Mouse (Mus musculus) common myeloid progenitor, adult 5-6 weeks (primary cell): ENCODE results near the gene Bok. TPM values are rescaled to one million over a fixed set of nuclear protein-coding genes. Genes with fewer than 3 reads are reported as not detected.
"Not testable (repeated sequence)": the region's sequence is repeated elsewhere in the genome, so short reads cannot be mapped to it uniquely, and the experiment has no call there.

Experiments used
- ATAC-seq: replicated peaks from 2 replicates; pipeline ENCODE4 v1.8.0; 2016; ENCODE audit warnings: low read depth, mild to moderate bottlenecking, moderate TSS enrichment, inconsistent platforms; ENCODE audit not compliant: poor library complexity, severe bottlenecking
- total RNA-seq: library from RNA; stranded (forward); fragments of 200-1000, 187-1606 nt; gene quantifications from 2 replicates; pipeline ENCODE4 v1.2.3, GENCODE M21; 2017

Gene Bok
- total RNA-seq = 0.23 TPM in 1 of 2 replicates, not detected in the other

- peak; percentile 47 for ATAC-seq
Observed at GRCm38 (mm10) chr1:93685401-93686244, at the start of gene Bok. Gene Bok, plus strand, starts transcription at chr1:93685660.

DNA sequence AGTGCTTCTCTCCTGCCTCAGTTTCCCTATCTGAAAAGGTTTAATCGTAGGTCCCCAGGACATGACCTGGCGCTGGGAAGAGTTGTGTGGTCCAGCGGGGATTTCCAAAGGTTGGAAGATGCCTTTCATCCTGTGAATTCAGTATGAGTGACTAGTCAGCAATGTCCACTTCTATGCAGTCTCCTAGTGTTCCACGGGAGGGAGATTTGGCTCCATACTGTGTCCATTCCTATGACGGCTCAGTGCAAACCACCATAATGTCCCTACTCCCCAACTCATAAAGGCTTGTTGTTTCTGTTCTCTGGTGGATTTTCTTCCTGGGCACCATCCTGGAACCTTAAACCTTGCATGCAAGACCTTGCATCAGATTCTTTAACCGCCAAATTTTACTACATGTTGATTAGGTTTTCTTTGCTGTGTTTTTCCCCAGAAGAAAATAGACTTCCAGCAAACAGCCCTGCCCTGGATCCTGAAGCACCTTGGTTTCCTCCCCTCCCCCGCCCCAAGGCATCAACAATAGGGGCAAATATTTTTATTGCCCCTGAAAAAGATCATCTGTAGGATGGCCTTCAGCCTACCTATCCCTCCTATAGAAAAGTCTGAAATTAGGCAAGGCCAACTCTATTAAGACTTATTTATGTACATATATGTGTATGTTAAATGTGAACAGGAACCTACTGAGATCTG is 49.1 kb upstream of the Bok start:
- 0 out of 2 replicates have a peak, but pooled peaks have one; percentile 31 for ATAC-seq

DNA sequence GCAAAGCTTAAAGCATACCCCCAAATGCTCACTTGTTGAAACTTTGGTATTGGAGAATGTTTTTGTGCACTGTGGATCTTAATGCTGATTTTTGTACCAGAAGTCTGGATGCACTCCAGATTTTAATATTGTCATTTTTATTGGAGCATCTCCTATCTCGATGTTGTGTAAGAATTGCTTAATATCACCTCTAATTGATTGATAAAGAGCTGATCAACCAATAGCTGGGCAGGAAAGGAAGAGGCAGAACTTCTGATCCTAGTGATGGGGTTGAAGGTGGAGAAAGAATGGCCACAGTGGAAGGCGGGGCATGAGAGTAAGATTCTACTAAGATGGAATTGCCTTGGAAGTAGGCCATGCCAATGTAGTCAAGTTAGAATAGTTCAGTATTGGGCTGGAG is 43.5 kb upstream of the Bok start:
- ATAC-seq = no peak

- no peak for ATAC-seq
Observed at GRCm38 (mm10) chr1:93642692-93643091, 42.8 kb upstream of the Bok start.

DNA sequence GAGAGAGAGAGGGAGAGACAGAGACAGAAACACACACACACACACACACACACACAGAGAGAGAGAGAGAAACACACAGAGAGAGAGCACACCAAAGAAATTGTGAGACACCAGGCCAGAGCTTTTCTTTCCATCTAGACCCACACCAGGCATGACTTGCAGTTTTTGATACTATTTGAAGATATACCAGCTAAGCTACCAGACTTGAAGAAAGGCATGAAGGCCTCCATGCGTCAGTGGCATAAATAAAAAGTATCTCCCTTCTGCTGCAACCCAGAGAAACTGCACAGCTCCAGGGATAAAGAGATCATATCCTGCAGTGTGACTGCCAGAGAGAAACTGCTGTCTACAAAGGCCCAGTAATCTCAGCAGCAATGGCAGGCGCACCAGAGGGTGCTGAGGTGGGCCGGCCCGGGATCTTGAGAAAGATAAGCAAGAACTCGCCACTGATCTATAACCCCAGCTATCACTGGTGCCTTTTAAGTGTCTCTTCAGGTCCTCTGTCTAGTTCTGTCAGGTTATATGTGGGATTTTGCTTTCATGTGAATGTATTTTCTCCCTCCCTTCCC is 35.8 kb upstream of the Bok start:
- peak; percentile 69 for ATAC-seq

DNA sequence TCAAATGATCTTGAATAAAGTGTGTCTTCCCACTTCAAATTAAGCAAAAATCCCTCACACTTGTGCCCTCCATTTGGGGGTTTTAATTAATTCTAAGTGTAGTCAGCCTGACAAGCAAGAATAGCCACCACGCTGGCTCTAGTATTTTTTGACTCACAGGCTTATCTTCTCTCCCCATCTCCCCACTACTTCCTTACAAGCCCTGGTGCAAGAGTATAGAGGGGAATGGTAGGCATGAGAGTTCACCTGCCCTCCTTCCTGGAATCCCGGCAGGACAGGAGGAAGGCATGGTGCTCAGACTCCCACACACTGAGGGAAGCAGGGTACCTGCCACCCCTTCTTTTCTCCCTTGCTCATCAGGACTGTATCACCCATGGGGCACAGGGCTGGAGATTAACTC is 31.2 kb upstream of the Bok start:
- peak; percentile 76 for ATAC-seq

DNA sequence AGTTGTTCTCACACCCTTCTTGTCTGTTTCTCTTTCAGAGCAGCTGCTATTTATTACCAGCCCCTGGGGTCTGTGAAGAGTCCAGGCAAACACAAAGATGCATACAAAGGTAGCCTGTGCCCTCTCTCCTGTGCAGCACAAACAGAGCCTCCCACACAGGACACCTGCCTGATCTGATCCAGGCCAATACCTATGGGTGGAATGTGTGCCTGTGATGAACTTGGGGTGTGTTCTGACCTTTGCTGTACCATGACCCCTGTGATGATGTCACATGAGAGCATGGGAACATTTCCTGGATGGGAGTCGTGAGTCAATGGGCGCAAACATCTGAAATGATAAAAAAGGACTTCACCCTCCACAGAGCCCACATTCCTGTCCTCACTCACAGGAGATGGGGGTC is 30.7 kb upstream of the Bok start:
- no peak for ATAC-seq

GRCm38 (mm10) chr1:93656325-93657024 is 29.0 kb upstream of the Bok start:
- no peak for ATAC-seq

GRCm38 (mm10) chr1:93657025-93657360 is 28.5 kb upstream of the Bok start:
- no peak for ATAC-seq

DNA sequence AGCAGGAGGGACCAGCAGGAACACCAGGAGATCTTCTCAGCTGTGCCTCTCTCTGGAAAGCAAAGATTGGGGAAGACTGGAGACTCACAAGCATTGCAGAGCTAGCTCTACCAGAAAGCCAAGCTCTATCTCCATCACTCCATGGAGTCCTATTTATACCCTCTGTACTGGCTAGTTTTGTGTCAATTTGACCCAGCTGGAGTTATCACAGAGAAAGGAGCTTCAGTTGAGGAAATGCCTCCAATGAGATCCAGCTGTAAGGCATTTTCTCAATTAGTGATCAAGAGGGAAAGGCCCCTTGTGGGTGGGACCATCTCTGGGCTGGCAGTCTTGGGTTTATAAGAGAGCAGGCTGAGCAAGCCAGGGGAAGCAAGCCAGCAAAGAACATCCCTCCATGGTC is 26.9 kb upstream of the Bok start, which contains the start of gene Stk25:
TSS of gene Stk25 (minus strand) at position 101 of the 400 bp plus-strand sequence.
- not testable (repeated sequence) for ATAC-seq

- peak; percentile 62 for ATAC-seq
Observed at GRCm38 (mm10) chr1:93667760-93668400, 17.6 kb upstream of the Bok start.

GRCm38 (mm10) chr1:93668791-93669548 is 16.5 kb upstream of the Bok start:
- ATAC-seq = peak; percentile 95

- ATAC-seq = no peak
Observed at GRCm38 (mm10) chr1:93669941-93670340, 15.5 kb upstream of the Bok start.

- ATAC-seq = no peak
Observed at GRCm38 (mm10) chr1:93672682-93673081, 12.8 kb upstream of the Bok start.

DNA sequence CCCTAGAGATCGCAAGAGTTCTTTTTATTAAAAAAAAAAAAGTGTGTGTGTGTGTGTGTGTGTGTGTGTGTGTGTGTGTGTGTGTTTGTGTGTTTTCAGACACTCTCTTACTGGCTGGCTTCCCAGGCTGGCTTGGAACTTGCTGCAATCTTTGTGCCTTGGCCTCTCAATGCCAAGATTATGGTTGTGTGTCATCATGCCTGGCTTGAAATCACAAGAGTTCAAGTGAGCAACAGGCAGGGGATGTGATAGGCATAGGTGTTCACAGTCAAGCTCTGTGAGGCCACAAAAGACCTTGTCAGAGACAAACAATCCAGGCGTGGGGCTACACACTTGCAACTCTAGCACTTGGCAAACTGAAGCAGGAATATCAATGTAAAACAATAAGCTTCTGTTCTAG is 7.1 kb upstream of the Bok start:
- ATAC-seq = no peak

DNA sequence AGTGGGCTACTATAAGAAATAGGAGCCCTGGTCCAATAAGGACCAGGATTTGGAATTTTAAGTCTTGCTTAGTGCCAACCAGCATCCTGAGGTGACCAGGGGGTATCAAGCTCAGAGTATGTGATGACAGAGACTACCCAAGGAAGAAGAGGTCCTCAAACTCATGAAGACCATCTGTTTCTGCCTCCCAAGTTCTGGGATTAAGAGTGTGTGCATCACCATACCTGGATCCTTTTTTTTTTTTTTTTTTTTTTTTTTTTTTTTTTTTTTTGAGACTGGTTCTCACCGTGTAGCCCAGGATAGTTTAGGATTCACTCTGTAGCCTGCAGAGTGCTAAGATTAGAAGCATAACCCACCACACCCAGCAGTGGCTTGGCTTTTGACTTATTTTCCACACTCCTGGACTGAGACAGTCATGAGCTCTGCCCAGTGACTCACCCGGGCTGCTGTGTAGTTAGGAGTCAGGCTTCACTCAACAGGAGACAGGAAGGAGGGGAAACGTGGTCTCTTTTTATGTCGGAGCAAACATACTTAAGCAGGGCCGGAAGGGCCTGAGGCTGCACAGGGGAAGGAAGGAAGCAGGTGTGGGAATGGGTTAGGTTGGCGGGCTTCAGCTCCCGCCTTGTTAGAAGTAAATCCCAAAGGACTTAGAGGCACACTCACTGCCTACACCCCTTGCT is 5.4 kb upstream of the Bok start:
- ATAC-seq = peak; percentile 71

GRCm38 (mm10) chr1:93686245-93686960 is 943 bp downstream of the Bok start:
- ATAC-seq = peak; percentile 75

DNA sequence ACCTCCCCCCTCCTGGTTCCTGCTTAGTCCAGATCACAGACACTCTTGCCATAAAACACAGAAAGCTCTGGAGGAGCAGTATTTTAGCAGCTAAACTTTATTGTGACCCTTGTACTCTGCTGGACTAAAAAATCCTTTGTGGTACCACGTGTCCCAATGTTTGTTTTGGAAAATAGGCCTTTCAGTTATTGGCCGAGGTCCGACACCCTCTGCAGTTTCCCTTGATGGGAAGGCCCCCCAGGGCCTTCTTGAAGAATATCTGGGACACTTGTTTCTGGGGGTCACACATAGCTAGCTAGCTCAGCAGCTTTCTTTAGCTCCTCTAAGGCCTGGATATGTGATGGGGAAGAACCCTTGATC is 1.5 kb downstream of the Bok start:
- no peak for ATAC-seq
